Mouse (Mus musculus) E14TG2a.4 (cell line): Measurements from ENCODE around the gene Ablim1.

Experiments
- CTCF ChIP-seq: conservative IDR thresholded peaks from 2 replicates; pipeline ENCODE4 v1.5.1; 2014; ENCODE audit warnings: low read length
- NANOG ChIP-seq: IDR thresholded peaks from 2 replicates; pipeline ENCODE4 v1.6.1; 2014; ENCODE audit warnings: borderline replicate concordance, low read length, mixed read lengths

- TF ChIP-seq CTCF = peak; percentile 46
- no peak for TF ChIP-seq NANOG
These were observed 43.6 kb upstream of the Ablim1 start for GRCm38 (mm10) chr19:57358322-57358721.
